Mouse (Mus musculus) bone marrow, adult 2 months (tissue): ENCODE results near the gene 1700024P04Rik.

Source experiments
- CTCF ChIP-seq: fragments of 200-500 bp; IDR thresholded peaks from 2 replicates; pipeline ENCODE4 v1.5.1; 2011; ENCODE audit warnings: low read length, control low read depth; ENCODE audit not compliant: control insufficient read depth, insufficient read depth
- POLR2A ChIP-seq: fragments of 200-500 bp; IDR thresholded peaks from 2 replicates; pipeline ENCODE4 v1.6.1; 2011; ENCODE audit warnings: low read depth, mild to moderate bottlenecking, control low read depth, low read length, borderline replicate concordance; ENCODE audit not compliant: control insufficient read depth

DNA sequence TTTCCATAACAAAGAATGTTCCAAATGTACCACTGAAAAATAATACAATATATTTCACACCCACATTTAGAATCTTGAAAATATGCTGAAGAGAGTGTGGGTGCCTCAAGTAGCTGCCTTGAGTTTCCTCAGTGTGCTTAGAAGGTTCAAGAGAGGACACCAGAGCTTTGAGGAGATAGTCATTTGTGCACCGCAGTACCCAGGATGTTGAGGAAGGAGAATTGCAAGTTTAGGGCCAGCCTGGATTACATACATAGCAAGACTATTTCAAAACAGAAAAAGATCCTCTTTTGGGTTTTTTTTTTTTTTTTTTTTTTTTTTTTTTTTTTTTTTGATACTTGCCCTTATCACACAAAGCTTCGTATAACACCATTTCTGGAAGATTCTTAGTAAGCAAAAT lies 28.2 kb downstream of the 1700024P04Rik start:
- TF ChIP-seq CTCF: no peak
- TF ChIP-seq POLR2A: no peak
